Mouse (Mus musculus) MEL (cell line): ENCODE measurements at regions not wholly inside any gene's neighbourhood (a gene's known extent, or its start where the extent isn't known, plus 50 kb on each side); places are given as distances from the start of the nearest gene placed in this dataset.

Experiments used
- DNase-seq: peaks from one replicate; pipeline ENCODE4 v3.0.0; 2011; ENCODE audit warnings: low read depth, low spot score
- H3K27ac ChIP-seq: 2 replicates; pipeline ENCODE4 v1.5.1; 2012; ENCODE audit warnings: low read depth, mild to moderate bottlenecking, control low read depth, low read length, moderate library complexity; ENCODE audit not compliant: control insufficient read depth
- H3K27me3 ChIP-seq, 2 experiments: fragments of 150-350 bp in 1 of 2; sonication (generic) in 1 of 2; 2 replicates each; pipeline ENCODE4 v1.6.1; 2012; ENCODE audit warnings: low read length in 2 of 2, mild to moderate bottlenecking in 2 of 2, improper control_type of control experiment in 1 of 2, moderate library complexity in 1 of 2; ENCODE audit not compliant: insufficient read depth in 2 of 2, control insufficient read depth in 1 of 2
- H3K36me3 ChIP-seq, 2 experiments: 2 replicates each; pipeline ENCODE4 v1.6.1; 2012 to 2014; ENCODE audit warnings: low read length in 2 of 2, improper control_type of control experiment in 1 of 2, inconsistent platforms in 1 of 2, mild to moderate bottlenecking in 1 of 2; ENCODE audit not compliant: insufficient read depth in 2 of 2, control insufficient read depth in 1 of 2
- H3K4me1 ChIP-seq, 2 experiments: fragments of 150-350 bp in 1 of 2; sonication (generic) in 1 of 2; 2 replicates each; pipeline ENCODE4 v1.6.1; 2012; ENCODE audit warnings: low read length in 2 of 2, improper control_type of control experiment in 1 of 2, mild to moderate bottlenecking in 1 of 2; ENCODE audit not compliant: insufficient read depth in 2 of 2, control insufficient read depth in 1 of 2
- H3K4me3 ChIP-seq, 2 experiments: fragments of 150-350 bp in 1 of 2; sonication (generic) in 1 of 2; 2 replicates each; pipeline ENCODE4 v1.5.1; 2012; ENCODE audit warnings: low read depth in 2 of 2, low read length in 2 of 2, mild to moderate bottlenecking in 2 of 2, moderate library complexity in 2 of 2, control low read depth in 1 of 2, improper control_type of control experiment in 1 of 2; ENCODE audit not compliant: control insufficient read depth in 1 of 2, insufficient read depth in 1 of 2
- H3K79me2 ChIP-seq: 2 replicates; pipeline ENCODE4 v1.6.1; 2012; ENCODE audit warnings: mild to moderate bottlenecking, low read length, moderate library complexity; ENCODE audit not compliant: control insufficient read depth, poor library complexity, insufficient read depth
- H3K9ac ChIP-seq: 2 replicates; pipeline ENCODE4 v1.6.1; 2012; ENCODE audit warnings: low read depth, mild to moderate bottlenecking, control low read depth, low read length, moderate library complexity; ENCODE audit not compliant: control insufficient read depth, poor library complexity, severe bottlenecking
- H3K9me3 ChIP-seq: fragments of 150-350 bp; sonication (generic); replicated peaks from 2 replicates; pipeline ENCODE4 v1.6.1; 2012; ENCODE audit warnings: mild to moderate bottlenecking, low read length, improper control_type of control experiment, moderate library complexity; ENCODE audit not compliant: insufficient read depth
- CHD1 ChIP-seq: IDR thresholded peaks from 2 replicates; pipeline ENCODE4 v1.6.1; 2012; ENCODE audit warnings: low read depth, mild to moderate bottlenecking, inconsistent platforms, low read length, improper control_type of control experiment
- E2F4 ChIP-seq: IDR thresholded peaks from 2 replicates; pipeline ENCODE4 v1.6.1; 2011; ENCODE audit warnings: low read depth, low read length, improper control_type of control experiment, borderline replicate concordance
- GABPA ChIP-seq: IDR thresholded peaks from 2 replicates; pipeline ENCODE4 v1.6.1; 2012; ENCODE audit warnings: low read depth, mild to moderate bottlenecking, inconsistent platforms, low read length, improper control_type of control experiment, moderate library complexity
- GATA1 ChIP-seq: IDR thresholded peaks from 2 replicates; pipeline ENCODE4 v1.6.1; 2011; ENCODE audit warnings: low read depth, low read length, improper control_type of control experiment
- KAT2A ChIP-seq: conservative IDR thresholded peaks from 2 replicates; pipeline ENCODE4 v1.6.1; 2012; ENCODE audit warnings: low read depth, low read length, improper control_type of control experiment, inconsistent platforms
- MEF2A ChIP-seq: IDR thresholded peaks from 2 replicates; pipeline ENCODE4 v1.6.1; 2014; ENCODE audit warnings: low read depth, mild to moderate bottlenecking, inconsistent platforms, low read length, improper control_type of control experiment; ENCODE audit not compliant: poor library complexity, insufficient replicate concordance, severe bottlenecking; ENCODE audit errors: extremely low read depth
- NELFE ChIP-seq: IDR thresholded peaks from 2 replicates; pipeline ENCODE4 v1.6.1; 2011; ENCODE audit warnings: low read depth, low read length, improper control_type of control experiment
- POLR2AphosphoS2 ChIP-seq: IDR thresholded peaks from 2 replicates; pipeline ENCODE4 v1.6.1; 2011; ENCODE audit warnings: low read length, improper control_type of control experiment
- RCOR1 ChIP-seq: IDR thresholded peaks from 2 replicates; pipeline ENCODE4 v1.6.1; 2012; ENCODE audit warnings: low read depth, mild to moderate bottlenecking, inconsistent platforms, low read length, improper control_type of control experiment
- SIN3A ChIP-seq: IDR thresholded peaks from 2 replicates; pipeline ENCODE4 v1.6.1; 2012; ENCODE audit warnings: low read length, improper control_type of control experiment, inconsistent platforms
- SMC3 ChIP-seq: IDR thresholded peaks from 2 replicates; pipeline ENCODE4 v1.6.1; 2011; ENCODE audit warnings: low read depth, low read length, improper control_type of control experiment
- TAL1 ChIP-seq: IDR thresholded peaks from 2 replicates; pipeline ENCODE4 v1.6.1; 2012; ENCODE audit warnings: mild to moderate bottlenecking, inconsistent platforms, low read length, moderate library complexity, mixed read lengths
- TBP ChIP-seq: IDR thresholded peaks from 2 replicates; pipeline ENCODE4 v1.8.0; 2011; ENCODE audit warnings: low read depth, low read length, improper control_type of control experiment
- USF2 ChIP-seq, 2 experiments: IDR thresholded peaks; 2 replicates each; pipeline ENCODE4 v1.6.1; 2011 to 2012; ENCODE audit warnings: improper control_type of control experiment in 2 of 2, low read length in 2 of 2, borderline replicate concordance in 1 of 2, inconsistent platforms in 1 of 2, low read depth in 1 of 2, mild to moderate bottlenecking in 1 of 2; ENCODE audit not compliant: insufficient read depth in 1 of 2
- ZC3H11A ChIP-seq: IDR thresholded peaks from 2 replicates; pipeline ENCODE4 v1.6.1; 2012; ENCODE audit warnings: low read depth, mild to moderate bottlenecking, inconsistent platforms, low read length, improper control_type of control experiment

DNA sequence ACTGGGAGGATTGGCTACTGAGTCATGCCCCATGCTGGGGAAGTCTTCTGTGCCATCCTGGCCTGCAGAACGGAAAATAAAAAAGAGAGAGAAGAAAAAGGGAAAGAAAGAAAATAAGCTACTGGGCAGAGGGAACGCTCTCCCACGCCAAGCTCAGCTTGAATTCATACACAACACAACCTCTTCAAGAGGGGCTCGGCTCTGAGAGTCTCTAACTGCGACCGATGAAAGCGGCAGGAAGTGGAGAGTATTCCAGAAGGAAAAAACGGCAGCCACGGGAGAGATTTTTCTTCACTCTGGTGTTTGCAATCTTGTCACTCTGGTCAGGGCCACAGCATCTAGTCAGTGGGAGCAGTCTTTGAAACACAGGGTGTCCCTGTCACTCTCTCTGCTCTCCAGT, 358.6 kb downstream of the Sox9 start (continued):
- no peak for TF ChIP-seq TAL1
- no peak for TF ChIP-seq POLR2AphosphoS2
- TF ChIP-seq CHD1 = no peak
- TF ChIP-seq, all 39 proteins: peak for 0

- DNase-seq = peak; percentile 25
- Histone ChIP-seq H3K27ac (no peak overlapping the region), H3K79me2 (no peaks in the 10 kb centered on the region), H3K9ac (no peak overlapping the region), H3K9me3 (no peaks in the 10 kb centered on the region), H3K4me3 (no peak overlapping the region), H3K4me1 (peaks cover 4% of the 10 kb centered on the region in 2 experiments; a peak in 3 of 4 replicates), H3K27me3 (no peaks in the 10 kb centered on the region), H3K36me3 (no peaks in the 10 kb centered on the region)
- TF ChIP-seq ZC3H11A = no peak
Observed at GRCm38 (mm10) chr11:113142816-113143215, 360.8 kb downstream of the Sox9 start.

DNA sequence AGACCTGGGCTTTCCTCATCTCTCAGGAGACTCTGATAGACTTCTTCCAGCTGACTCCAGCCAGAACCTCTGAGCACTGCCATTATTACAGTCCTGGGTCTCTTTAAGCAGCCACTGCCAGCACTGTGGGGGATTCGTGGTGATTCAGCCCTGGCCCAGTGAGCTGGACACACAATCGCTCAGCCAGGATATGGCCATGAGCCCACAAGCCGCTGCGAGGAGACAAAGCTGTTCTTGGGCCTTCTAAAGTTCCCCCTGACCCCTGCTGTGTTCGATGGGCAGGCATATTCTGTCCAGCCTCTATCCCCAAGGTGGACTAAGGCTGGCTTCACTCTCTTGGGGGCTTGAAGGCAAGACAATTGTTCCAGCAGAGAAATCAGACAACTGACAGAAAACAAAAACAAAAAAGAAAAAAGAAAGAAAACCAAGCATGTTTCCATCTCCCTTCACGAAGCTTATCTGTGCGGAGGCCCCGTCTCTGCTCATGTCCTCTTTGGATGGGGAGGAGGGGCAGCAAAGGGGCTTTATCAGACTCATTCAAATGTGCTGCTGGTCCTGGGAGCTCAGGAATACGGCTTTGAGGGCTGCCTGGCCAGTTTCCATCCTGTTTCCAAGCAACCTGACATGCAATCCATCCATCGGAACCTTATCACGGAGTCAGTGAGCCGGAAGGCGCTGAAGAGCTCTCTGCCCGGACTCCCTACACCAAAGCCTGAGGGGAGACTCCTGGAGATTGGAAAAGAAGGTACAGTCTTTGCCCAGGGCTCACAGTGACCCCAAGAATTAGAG, 362.0 kb downstream of the Sox9 start:
- TF ChIP-seq SMC3 (no peak), GABPA (no peak), SIN3A (no peak), MEF2A (no peak), E2F4 (no peak), KAT2A (no peak), USF2 (IDR thresholded peaks at IDR 0.05; ENCODE audit: borderline replicate concordance in 1 of 2, insufficient read depth in 1 of 2, low read depth in 1 of 2, low read length in 2 of 2) (no peak), TBP (no peak), GATA1 (no peak), NELFE (no peak), RCOR1 (no peak)
- TF ChIP-seq, all 39 proteins: peak for 0
- Histone ChIP-seq H3K27ac (no peak overlapping the region), H3K36me3 (no peaks in the 10 kb centered on the region), H3K79me2 (no peaks in the 10 kb centered on the region), H3K4me3 (no peak overlapping the region), H3K9ac (no peak overlapping the region), H3K4me1 (peaks cover 4% of the 10 kb centered on the region in 2 experiments; a peak in 3 of 4 replicates), H3K9me3 (no peaks in the 10 kb centered on the region), H3K27me3 (no peaks in the 10 kb centered on the region)
- DNase-seq = no peak
